Mouse (Mus musculus) CD4-positive, CD25-positive, alpha-beta regulatory T cell, adult 4 months (primary cell): ENCODE results near the gene Frat2. TPM values are rescaled to one million over a fixed set of nuclear protein-coding genes. Genes with fewer than 3 reads are reported as not detected.
A peak's percentile ranks its signal among the peaks of the same experiment; 100 is the strongest.

Experiments
- ATAC-seq: one replicate; pipeline ENCODE4 v1.8.0; 2017
- polyA plus RNA-seq, 2 experiments: library from polyadenylated mRNA; unstranded; fragments of 100-300 nt; shearing (Covaris generic); gene quantifications; one replicate each; pipeline ENCODE4 v1.2.1; 2017

The Frat2 gene
- polyA plus RNA-seq, 2 experiments from 2014 or later, result 0.75 to 1.9 TPM

GRCm38 (mm10) chr19:41818749-41819148, 29.2 kb downstream of the Frat2 start:
- no peak for ATAC-seq

- ATAC-seq, result no peak
Measured at GRCm38 (mm10) chr19:41817325-41817724, 30.6 kb downstream of the Frat2 start.

- no peak for ATAC-seq
Measured at GRCm38 (mm10) chr19:41816915-41817314, 31.0 kb downstream of the Frat2 start.

GRCm38 (mm10) chr19:41816410-41816809, 31.5 kb downstream of the Frat2 start:
- no peak for ATAC-seq

- ATAC-seq, result no peak
Measured at GRCm38 (mm10) chr19:41813374-41813773, 34.6 kb downstream of the Frat2 start.

- ATAC-seq, result no peak
Measured at GRCm38 (mm10) chr19:41812525-41812924, 35.4 kb downstream of the Frat2 start.

- ATAC-seq, result no peak
Measured at GRCm38 (mm10) chr19:41810074-41810473, 37.9 kb downstream of the Frat2 start.

GRCm38 (mm10) chr19:41808104-41808634, 39.8 kb downstream of the Frat2 start:
- no peak for ATAC-seq

- ATAC-seq, result no peak
Measured at GRCm38 (mm10) chr19:41807497-41807896, 40.4 kb downstream of the Frat2 start.

- ATAC-seq, result no peak
Measured at GRCm38 (mm10) chr19:41805831-41806230, 42.1 kb downstream of the Frat2 start.

GRCm38 (mm10) chr19:41803322-41803721, 44.6 kb downstream of the Frat2 start:
- ATAC-seq, result peak; percentile 18

- peak; percentile 99 for ATAC-seq
Measured at GRCm38 (mm10) chr19:41801742-41802369, 46.1 kb downstream of the Frat2 start, which contains the start of gene Arhgap19. Gene Arhgap19 (minus strand): TSS chr19:41802047.

GRCm38 (mm10) chr19:41800986-41801741, 46.8 kb downstream of the Frat2 start:
- ATAC-seq, result no peak

GRCm38 (mm10) chr19:41800451-41800850, 47.5 kb downstream of the Frat2 start:
- no peak for ATAC-seq

- no peak for ATAC-seq
Measured at GRCm38 (mm10) chr19:41797536-41797935, 50.4 kb downstream of the Frat2 start.

- no peak for ATAC-seq
Measured at GRCm38 (mm10) chr19:41796789-41797327, 51.1 kb downstream of the Frat2 start.

GRCm38 (mm10) chr19:41796148-41796760, 51.7 kb downstream of the Frat2 start:
- no peak for ATAC-seq

Other genes starting within 250 kb of the Frat2 start
- gene Slit1, start 104.5 kb downstream of the Frat2 start, polyA plus RNA-seq, result not detected
- 1 to 10 TPM; 3.0 to 5.9 TPM for gene Arhgap19, start 46.1 kb downstream of the Frat2 start, polyA plus RNA-seq
- gene Frat1, start 18.2 kb downstream of the Frat2 start, polyA plus RNA-seq, result 10 to 100 TPM; 24.5 to 30.3 TPM
- 10 to 100 TPM in 1 of 2 experiments, 1 to 10 TPM in 1; 7.2 to 17.3 TPM for gene Rrp12, start 48.0 kb upstream of the Frat2 start, polyA plus RNA-seq
- gene Pgam1, start 63.8 kb upstream of the Frat2 start, polyA plus RNA-seq, result 10 to 100 TPM; 41.8 to 43.3 TPM
- gene Exosc1, start 85.3 kb upstream of the Frat2 start, polyA plus RNA-seq, result 10 to 100 TPM; 83.6 to 89.9 TPM
- gene Zdhhc16, start 85.3 kb upstream of the Frat2 start, polyA plus RNA-seq, result 10 to 100 TPM; 40.7 to 59.3 TPM
- gene Mms19, start 133.0 kb upstream of the Frat2 start, polyA plus RNA-seq, result 100 to 1,000 TPM in 1 of 2 experiments, 10 to 100 TPM in 1; 78.1 to 104 TPM
- gene Ubtd1, start 133.6 kb upstream of the Frat2 start, polyA plus RNA-seq, result 1 to 10 TPM; 3.7 to 4.1 TPM
- gene Ankrd2, start 187.9 kb upstream of the Frat2 start, polyA plus RNA-seq, result not detected
- gene Hoga1, start 197.5 kb upstream of the Frat2 start, polyA plus RNA-seq, result not detected
- gene 4933411K16Rik, start 204.1 kb upstream of the Frat2 start, polyA plus RNA-seq, result not detected
- gene Morn4, start 238.2 kb upstream of the Frat2 start, polyA plus RNA-seq, result under 1 TPM in 1 of 2 experiments, not detected in 1; 0.52 TPM
- 10 to 100 TPM; 11.4 to 17.4 TPM for gene Pi4k2a, start 242.3 kb upstream of the Frat2 start, polyA plus RNA-seq